Mouse (Mus musculus) embryo, embryonic 11 days (tissue): ENCODE data around the gene Sap30.

Source experiments
- DNase-seq: peaks from one replicate; pipeline ENCODE4 v3.0.0-alpha.2; 2015

The Sap30 gene

DNA sequence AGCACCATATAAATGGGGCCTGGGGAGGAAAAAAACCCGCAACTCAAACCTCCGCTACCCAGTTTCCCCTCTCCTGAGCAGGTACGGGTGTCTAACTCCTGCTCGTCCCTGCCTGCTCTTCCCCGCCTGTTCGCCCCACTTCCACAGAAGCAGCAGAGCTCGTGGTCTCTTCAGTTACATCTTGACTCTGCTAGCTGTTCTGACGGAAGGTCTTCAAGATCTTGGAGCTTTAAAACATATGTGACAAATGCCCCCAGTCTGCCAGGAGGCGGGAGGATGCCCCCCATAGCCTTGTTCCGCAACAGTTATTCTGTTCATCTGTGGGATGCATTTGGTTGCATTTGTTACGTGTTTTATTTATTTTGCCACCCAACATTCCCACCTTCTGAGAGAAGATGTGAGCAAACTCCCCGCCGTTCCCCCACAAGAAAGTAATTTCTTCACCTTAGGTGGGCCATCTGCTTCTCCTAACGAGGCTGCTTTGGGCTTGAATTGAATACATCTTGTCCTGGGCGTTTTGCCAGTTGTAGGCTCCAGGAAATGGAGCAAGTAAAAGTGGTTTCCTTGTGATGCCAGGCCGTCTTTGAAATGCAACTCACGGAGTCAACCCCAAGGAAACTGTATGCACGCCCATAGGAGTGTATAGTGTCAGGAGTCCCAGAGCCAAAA lies 51.8 kb downstream of the Sap30 start:
- DNase-seq, result peak; percentile 17

DNA sequence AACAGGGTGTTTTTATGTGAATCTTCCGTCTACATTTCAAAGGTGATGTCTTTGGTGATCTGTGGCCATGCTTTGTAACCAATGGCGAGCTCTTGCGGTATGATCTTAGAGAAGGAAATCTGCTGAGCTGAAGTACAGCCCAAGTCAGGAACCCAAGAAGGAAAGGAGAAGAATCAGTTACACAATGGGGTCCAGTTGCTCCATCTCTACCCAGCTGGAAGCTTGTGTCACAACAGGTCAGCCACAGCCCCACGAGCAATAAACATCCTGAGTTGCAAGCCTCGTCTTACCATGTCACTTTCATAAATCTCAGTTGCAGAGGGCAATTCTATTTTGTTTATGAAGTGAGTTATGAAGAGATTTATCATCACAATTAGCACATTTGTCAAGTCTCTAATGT lies 54.9 kb downstream of the Sap30 start:
- DNase-seq, result no peak
